10 mouse cellular contexts compared by ENCODE assay signal in the genomic region with DNA sequence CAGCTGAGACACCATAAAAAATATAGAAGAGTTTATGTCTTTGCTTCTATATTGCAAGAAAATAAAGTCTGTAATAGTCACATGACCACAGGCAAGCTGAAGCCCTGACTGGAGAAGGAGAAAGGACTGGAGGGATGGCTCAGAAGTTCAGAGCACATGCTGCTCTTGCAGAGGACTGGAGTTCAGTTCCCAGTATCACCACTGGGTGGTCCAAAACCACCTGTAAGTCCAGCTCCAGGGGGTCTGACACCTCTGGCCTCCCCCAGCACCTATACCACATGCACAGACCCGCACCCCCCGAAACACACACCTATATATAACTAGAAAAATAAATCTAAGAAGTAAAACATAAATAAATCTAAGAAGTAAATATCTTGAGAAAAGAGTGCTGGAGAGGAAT. TPM values are rescaled to one million over a fixed set of nuclear protein-coding genes. Genes with fewer than 3 reads are reported as not detected.
DNase-seq lines count a peak whose midpoint lies in the region; TF ChIP-seq lines count a peak whose summit lies in the region.
"Had no signal": no experiment of that assay in that cellular context is flagged by ENCODE, and none has a peak within 500 bp of the region (broad histone marks: within the 10 kb centered on the region; RNA-seq: fewer than 3 reads in every experiment).

No protein-coding gene starts in this region.

- no peak overlapping the region for H3K27ac ChIP-seq in layer of hippocampus, adult 2 months
- no peak overlapping the region for H3K27ac ChIP-seq in cerebellum, adult 2 months (ENCODE audit: insufficient read depth, low read length)
- H3K27ac ChIP-seq: lung, embryonic 15.5 days had no signal

- no peak overlapping the region for H3K4me3 ChIP-seq in layer of hippocampus, adult 2 months
- H3K4me3 ChIP-seq in cerebellum, adult 2 months (replicated peaks; ENCODE audit: insufficient read depth, low read depth, low read length) = no peak overlapping the region
- H3K4me3 ChIP-seq: lung, embryonic 15.5 days had no signal

- peaks cover 12% of the 10 kb centered on the region; the same call in 1 of the 2 replicates for H3K4me1 ChIP-seq in cerebellum, adult 2 months (ENCODE audit: control insufficient read depth, insufficient read depth, low read length)

- DNase-seq in layer of hippocampus, adult 2 months (ENCODE audit: low spot score in 2 of 2) = no peak
- DNase-seq in layer of hippocampus, adult 9-11 months = no peak
- DNase-seq in 3T3-L1 (ENCODE audit: low read depth, low spot score) = peak; percentile 5
- DNase-seq in 416B (ENCODE audit: low read depth) = peak; percentile 3
- peak; percentile 30 to 37 for DNase-seq in kidney, postnatal 25 days
- DNase-seq in cerebellum, adult 2 months = no peak
- no peak for DNase-seq in layer of hippocampus, postnatal 36 days
- DNase-seq: adrenal gland, adult 2 months; midbrain, embryonic 14.5 days had no signal

- no peak for TF ChIP-seq POLR2A in cerebellum, adult 2 months (IDR thresholded peaks at IDR 0.05; ENCODE audit: borderline replicate concordance, insufficient read depth, low read length)

- H3K27me3 ChIP-seq in cerebellum, adult 2 months (ENCODE audit: control insufficient read depth, insufficient read depth, low read length) = no peaks in the 10 kb centered on the region
- H3K27me3 ChIP-seq: lung, embryonic 15.5 days had no signal

- TF ChIP-seq CTCF in layer of hippocampus, adult 2 months (conservative IDR thresholded peaks at IDR 0.05) = peak; percentile 73
- TF ChIP-seq CTCF in cerebellum, adult 2 months (IDR thresholded peaks at IDR 0.05; ENCODE audit: borderline replicate concordance, insufficient read depth, low read depth, low read length) = no peak

- 94% methylated on average over 2 of the region's 2 CpGs for WGBS in cerebellum, adult 2 months

RNA-seq across cellular contexts. Expression of gene Tecta, which starts 32.4 kb away (rescaled TPM):
- under 1 TPM; 0.38 to 0.44 TPM for total RNA-seq in layer of hippocampus, adult 2 months (2021)
- polyA plus RNA-seq in cerebellum, adult 2 months (2012; rRNA removed) = 0.21 and 0.23 TPM in 2 replicates
- total RNA-seq in layer of hippocampus, postnatal 36 days (2021) = under 1 TPM; 0.48 to 0.55 TPM
- polyA plus RNA-seq: lung, embryonic 15.5 days had no signal

Comparison
In these comparisons a context has a peak if more than half of its experiments do, and no peak if none do; other contexts are left out.
1. DNase-seq: peak in 3T3-L1 (single experiment), 416B (single experiment) and kidney, postnatal 25 days (2 of 2); none in layer of hippocampus, adult 2 months (0 of 2), layer of hippocampus, adult 9-11 months (single experiment), cerebellum, adult 2 months (0 of 2) and layer of hippocampus, postnatal 36 days (0 of 2).